Mouse (Mus musculus) cerebellum, adult 18-20 months (tissue): ENCODE measurements around the gene Carm1.
"Not testable (repeated sequence)": the region's sequence is repeated elsewhere in the genome, so short reads cannot be mapped to it uniquely, and the experiment has no call there.

ENCODE experiments used
- DNase-seq, 2 experiments: peaks; one replicate each; pipeline ENCODE4 v3.0.0; 2021

Gene Carm1

GRCm38 (mm10) chr9:21578226-21578625, 31.5 kb downstream of the Carm1 start:
- no peak for DNase-seq

- no peak for DNase-seq
Observed at GRCm38 (mm10) chr9:21585401-21585800, 38.7 kb downstream of the Carm1 start.

- no peak for DNase-seq
Observed at GRCm38 (mm10) chr9:21587678-21588349, 41.1 kb downstream of the Carm1 start.

- DNase-seq, result no peak
Observed at GRCm38 (mm10) chr9:21588350-21588749, 41.7 kb downstream of the Carm1 start.

GRCm38 (mm10) chr9:21589538-21589937, 42.8 kb downstream of the Carm1 start:
- DNase-seq, result no peak

GRCm38 (mm10) chr9:21591127-21591830, 44.6 kb downstream of the Carm1 start:
- DNase-seq, result no peak

- DNase-seq, result no peak
Observed at GRCm38 (mm10) chr9:21591831-21592702, 45.4 kb downstream of the Carm1 start.

- peak; percentile 90 to 92 for DNase-seq
Observed at GRCm38 (mm10) chr9:21592703-21593121, 46.0 kb downstream of the Carm1 start, which contains the start of the genes Timm29 and Yipf2. Timm29 (plus strand) TSS chr9:21592722. Yipf2 (minus strand) TSS chr9:21592828.

- DNase-seq, result peak in 1 of 2 experiments; percentile 35
Observed at GRCm38 (mm10) chr9:21593122-21593721, 46.5 kb downstream of the Carm1 start.

- not testable (repeated sequence) for DNase-seq
Observed at GRCm38 (mm10) chr9:21594350-21594749, 47.7 kb downstream of the Carm1 start.

- DNase-seq, result no peak
Observed at GRCm38 (mm10) chr9:21594838-21595237, 48.1 kb downstream of the Carm1 start.

- peak in 1 of 2 experiments; percentile 40 for DNase-seq
Observed at GRCm38 (mm10) chr9:21598198-21598597, 51.5 kb downstream of the Carm1 start.

GRCm38 (mm10) chr9:21600186-21600585, 53.5 kb downstream of the Carm1 start:
- DNase-seq, result no peak

- no peak for DNase-seq
Observed at GRCm38 (mm10) chr9:21601073-21601472, 54.4 kb downstream of the Carm1 start.

GRCm38 (mm10) chr9:21601722-21602399, 55.2 kb downstream of the Carm1 start:
- DNase-seq, result peak; percentile 72 to 84

GRCm38 (mm10) chr9:21604119-21604518, 57.4 kb downstream of the Carm1 start:
- no peak for DNase-seq

- DNase-seq, result no peak
Observed at GRCm38 (mm10) chr9:21605865-21606264, 59.2 kb downstream of the Carm1 start.

GRCm38 (mm10) chr9:21606648-21607047, 60.0 kb downstream of the Carm1 start:
- DNase-seq, result no peak

GRCm38 (mm10) chr9:21609861-21610260, 63.2 kb downstream of the Carm1 start:
- no peak for DNase-seq

- DNase-seq, result no peak
Observed at GRCm38 (mm10) chr9:21614864-21615616, 68.3 kb downstream of the Carm1 start.

GRCm38 (mm10) chr9:21615617-21616231, 69.0 kb downstream of the Carm1 start, which contains the start of gene Smarca4:
Smarca4 (plus strand) TSS chr9:21616169.
- DNase-seq, result peak; percentile 99 to 100
